Mouse (Mus musculus): Measurements from ENCODE around the gene Cmtm4. TPM values are rescaled to one million over a fixed set of nuclear protein-coding genes. Genes with fewer than 3 reads are reported as not detected.

Cmtm4 gene
- 1.7 and 2.1 TPM in 2 replicates for polyA plus RNA-seq (2012; rRNA removed)

DNA sequence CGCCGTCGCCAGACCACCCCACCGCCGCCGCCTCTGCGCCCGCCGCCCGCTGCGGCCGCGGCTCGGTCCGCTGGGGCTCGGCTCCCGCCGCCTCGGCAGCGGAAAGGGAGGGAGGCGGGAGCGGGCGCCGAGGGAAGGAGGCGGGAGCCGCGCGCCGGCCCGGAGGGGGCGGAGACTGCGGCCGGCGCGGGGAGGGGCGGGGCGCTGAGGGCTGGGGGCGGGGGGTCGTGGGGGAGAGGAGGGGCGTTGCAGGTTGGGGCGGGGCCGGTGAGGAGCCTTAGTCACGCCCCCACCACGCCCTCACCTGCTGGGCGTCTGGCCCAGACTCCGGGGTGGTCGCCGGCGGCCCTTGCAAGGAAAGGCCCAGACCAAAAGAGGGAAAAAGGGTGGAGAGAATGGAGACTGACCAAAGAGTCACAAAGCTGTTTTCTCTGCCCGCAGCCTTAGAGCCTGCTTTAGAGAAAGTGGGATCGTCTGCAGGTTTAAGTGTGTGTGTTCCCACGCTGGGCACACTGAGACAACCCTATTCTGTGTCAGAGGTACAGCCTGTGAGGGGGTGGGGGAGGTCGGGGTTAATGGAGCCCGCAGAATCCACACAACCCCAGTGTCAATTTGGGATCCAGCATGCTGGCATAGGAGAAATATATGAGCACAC, at the start of gene Cmtm4:
Cmtm4 (minus strand) TSS at position 105 of the 655 bp plus-strand sequence.

DNA sequence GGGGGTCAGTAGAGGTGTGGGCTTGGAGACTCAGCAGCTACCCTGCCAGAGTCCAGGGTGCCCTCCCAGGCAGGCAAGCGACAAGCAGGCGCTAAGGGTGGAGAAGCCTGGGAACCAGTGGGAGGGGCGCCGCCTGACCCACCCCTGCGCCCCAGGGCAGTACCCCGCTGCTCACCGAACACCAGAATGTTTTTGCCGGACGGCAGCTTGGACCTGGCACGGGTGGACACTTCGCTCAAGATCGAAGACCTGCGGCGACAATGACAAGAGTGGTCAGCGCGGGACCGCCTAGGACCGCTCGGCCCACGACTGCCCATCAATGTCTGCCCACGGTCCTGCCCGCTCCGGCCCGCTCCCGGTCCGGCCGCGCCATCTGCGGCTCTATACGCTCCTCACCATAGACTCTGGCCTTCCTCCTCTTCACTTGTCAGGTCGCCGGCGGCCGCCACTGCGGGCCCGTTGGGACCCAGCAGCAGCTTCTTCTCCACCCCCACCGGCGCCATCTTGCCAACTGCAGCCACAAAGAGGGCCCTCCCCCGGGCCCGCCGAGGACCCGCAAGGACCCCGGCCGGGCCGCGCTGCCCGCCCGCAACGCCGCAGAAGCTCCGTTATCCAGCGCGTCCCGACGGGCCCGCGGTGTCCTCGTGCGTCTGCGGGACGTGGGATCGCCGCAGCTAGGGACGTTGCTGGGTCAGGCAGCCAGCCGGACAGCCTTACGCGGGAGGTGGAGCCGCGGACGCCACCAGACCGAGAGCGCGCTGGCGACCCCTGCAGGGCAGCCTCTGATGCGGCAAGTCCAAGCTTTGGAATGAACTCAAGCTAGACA, 46.9 kb upstream of the Cmtm4 start, which contains the start of gene Dync1li2:
Dync1li2 (minus strand) TSS at position 749 of the 826 bp plus-strand sequence.

DNA sequence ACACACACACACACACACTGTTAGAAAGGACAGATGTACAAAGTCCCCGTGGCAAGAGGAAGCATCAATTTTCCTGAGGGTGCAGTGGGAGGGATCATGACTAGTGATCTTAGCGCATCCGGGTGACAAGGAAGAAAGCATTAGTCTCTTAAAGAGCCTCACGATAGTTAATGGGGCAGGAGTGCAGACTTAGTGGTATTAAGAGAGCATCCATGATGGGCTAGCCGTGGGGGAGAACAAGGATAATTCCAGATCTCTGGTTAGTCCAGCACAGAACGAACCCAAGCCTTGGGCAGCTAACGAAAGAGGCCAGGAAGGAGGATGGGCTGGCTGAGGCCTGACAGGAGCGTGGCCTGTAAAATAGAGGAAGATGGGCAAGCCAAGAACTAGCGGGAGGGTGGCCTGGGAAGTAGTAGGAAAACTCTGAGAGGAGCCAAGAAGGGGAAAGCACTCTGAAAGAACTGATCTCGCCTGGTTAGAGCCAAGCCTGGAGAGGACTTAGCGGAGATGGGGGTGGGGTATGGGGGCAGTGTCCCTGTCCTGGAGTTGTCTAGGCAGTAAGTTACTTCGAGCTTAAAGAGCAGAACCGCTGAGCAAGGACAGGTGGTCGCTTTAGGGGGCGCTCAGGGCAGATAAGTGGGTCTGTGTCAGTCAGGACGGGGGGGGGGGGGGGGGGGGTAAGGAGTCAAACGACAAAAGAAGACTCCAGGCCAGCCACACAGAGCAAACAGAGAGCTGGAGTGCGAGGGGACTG, 56.2 kb downstream of the Cmtm4 start, which contains the start of gene Cmtm3:
Cmtm3 (plus strand) TSS at position 182 of the 754 bp plus-strand sequence.

DNA sequence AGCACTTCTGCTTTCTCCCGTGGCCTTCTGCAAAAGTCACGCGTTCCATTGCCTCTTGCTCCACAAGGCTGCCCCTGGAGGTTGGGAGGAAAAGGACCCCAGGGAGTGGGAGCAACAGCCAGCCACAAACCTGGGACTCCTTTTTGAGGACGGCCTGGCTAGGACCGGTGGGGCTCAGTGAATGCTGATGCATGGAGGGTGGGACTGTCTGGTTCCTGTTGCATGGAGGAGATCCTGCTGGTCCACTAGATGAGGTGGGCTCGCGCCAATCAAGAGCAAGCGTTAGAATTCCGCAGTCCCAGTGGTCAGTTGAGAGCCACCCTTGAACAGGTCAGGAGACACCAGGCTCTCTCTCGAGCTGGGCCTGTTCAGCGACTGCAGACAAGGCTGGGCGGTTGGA, 73.7 kb downstream of the Cmtm4 start, which contains the start of gene Cmtm2b:
Cmtm2b (plus strand) TSS at position 301 of the 400 bp plus-strand sequence.

DNA sequence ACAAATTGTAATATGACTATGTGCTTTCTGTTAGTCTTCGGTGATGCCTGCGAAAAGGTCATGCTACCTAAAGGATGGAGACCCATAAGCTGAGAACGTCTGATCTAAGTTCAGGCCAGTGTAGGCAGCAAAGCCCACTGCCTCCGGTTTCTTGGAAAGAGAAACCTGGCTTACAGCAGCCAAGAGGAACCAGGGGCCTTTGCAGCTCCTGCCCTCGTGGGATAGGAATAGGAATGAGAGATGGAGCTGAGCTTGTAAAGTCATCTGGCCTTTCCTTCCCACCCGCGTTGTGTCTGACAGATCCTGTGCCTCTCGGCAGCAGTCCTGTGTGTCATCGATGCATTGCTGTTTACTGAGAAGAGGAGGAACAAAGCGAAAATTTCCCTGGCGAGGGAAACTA, 74.3 kb downstream of the Cmtm4 start, which contains the start of gene Gm11020:
Gm11020 (plus strand) TSS at position 301 of the 400 bp plus-strand sequence.

DNA sequence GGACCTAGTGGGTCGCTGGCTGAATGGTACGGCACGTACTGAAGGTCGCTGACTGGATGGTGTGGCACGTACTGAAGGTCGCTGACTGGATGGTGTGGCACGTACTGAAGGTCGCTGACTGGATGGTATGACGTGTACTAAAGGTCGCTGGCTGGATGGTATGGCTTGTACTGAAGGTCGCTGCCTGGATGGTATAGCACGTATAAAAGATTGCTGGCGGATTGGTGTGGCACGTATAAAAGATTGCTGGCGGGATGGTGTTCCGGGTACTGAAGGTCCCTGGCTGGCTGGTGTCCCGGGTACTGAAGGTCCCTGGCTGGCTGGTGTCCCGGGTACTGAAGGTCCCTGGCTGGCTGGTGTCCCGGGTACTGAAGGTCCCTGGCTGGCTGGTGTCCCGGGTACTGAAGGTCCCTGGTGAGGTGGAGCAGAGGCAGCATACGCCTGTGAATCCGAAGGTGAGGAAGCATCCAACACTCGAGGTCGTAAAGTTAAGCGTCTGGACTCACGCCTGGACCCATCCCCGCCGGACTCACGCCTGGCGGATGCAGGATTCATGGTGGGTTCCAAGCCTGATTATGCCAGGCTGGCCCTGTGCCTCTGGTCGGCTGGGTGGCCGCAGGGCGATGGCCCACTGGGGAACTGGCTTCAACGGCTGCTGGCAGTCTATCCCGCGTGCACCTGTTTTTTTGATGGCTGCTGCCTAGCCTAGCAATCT, 86.0 kb downstream of the Cmtm4 start, which contains the start of the genes Gm45711 and Cmtm1:
Gm45711 (minus strand) TSS at position 641 of the 715 bp plus-strand sequence.
Cmtm1 (minus strand) TSS at position 705 of the 715 bp plus-strand sequence.

Other genes starting within 250 kb of the Cmtm4 start
- gene Bean1, start 225.4 kb downstream of the Cmtm4 start, polyA plus RNA-seq (2012; rRNA removed) = 0.02 and 0.03 TPM in 2 replicates
- 3.5 and 4.3 TPM in 2 replicates for gene Tk2, start 147.2 kb downstream of the Cmtm4 start, polyA plus RNA-seq (2012; rRNA removed)
- gene Cklf, start 144.9 kb downstream of the Cmtm4 start, polyA plus RNA-seq (2012; rRNA removed) = 12.9 and 13.1 TPM in 2 replicates
- not detected in 2 replicates for gene Cmtm2a, start 102.6 kb downstream of the Cmtm4 start, polyA plus RNA-seq (2012; rRNA removed)
- gene Gm45711, start 85.7 kb downstream of the Cmtm4 start, polyA plus RNA-seq (2012; rRNA removed) = not detected in 2 replicates
- not detected in 2 replicates for gene Cmtm1, start 85.7 kb downstream of the Cmtm4 start, polyA plus RNA-seq (2012; rRNA removed)
- not detected in 2 replicates for gene Gm11020, start 74.2 kb downstream of the Cmtm4 start, polyA plus RNA-seq (2012; rRNA removed)
- not detected in 2 replicates for gene Cmtm2b, start 73.6 kb downstream of the Cmtm4 start, polyA plus RNA-seq (2012; rRNA removed)
- gene Cmtm3, start 56.4 kb downstream of the Cmtm4 start, polyA plus RNA-seq (2012; rRNA removed) = 11.8 and 14.0 TPM in 2 replicates
- gene Dync1li2, start 47.2 kb upstream of the Cmtm4 start, polyA plus RNA-seq (2012; rRNA removed) = 10.9 and 11.0 TPM in 2 replicates
- 0.01 and 0.02 TPM in 2 replicates for gene Terb1, start 114.1 kb upstream of the Cmtm4 start, polyA plus RNA-seq (2012; rRNA removed)
- gene Nae1, start 138.8 kb upstream of the Cmtm4 start, polyA plus RNA-seq (2012; rRNA removed) = 26.9 and 27.7 TPM in 2 replicates
- 3.9 and 4.9 TPM in 2 replicates for gene Car7, start 138.9 kb upstream of the Cmtm4 start, polyA plus RNA-seq (2012; rRNA removed)
- 1.7 and 1.8 TPM in 2 replicates for gene Pdp2, start 195.6 kb upstream of the Cmtm4 start, polyA plus RNA-seq (2012; rRNA removed)
- gene Cdh16, start 228.6 kb upstream of the Cmtm4 start, polyA plus RNA-seq (2012; rRNA removed) = 0.02 and 0.05 TPM in 2 replicates
- gene Rrad, start 235.5 kb upstream of the Cmtm4 start, polyA plus RNA-seq (2012; rRNA removed) = 0.18 and 0.70 TPM in 2 replicates
- 29.5 and 30.0 TPM in 2 replicates for gene Ciao2b, start 246.2 kb upstream of the Cmtm4 start, polyA plus RNA-seq (2012; rRNA removed)